Mouse (Mus musculus): ENCODE results near the gene Cox15. TPM values are rescaled to one million over a fixed set of nuclear protein-coding genes. Genes with fewer than 3 reads are reported as not detected.
A peak's percentile ranks its signal among the peaks of the same experiment; 100 is the strongest.

The Cox15 gene
- polyA plus RNA-seq, 1 experiment from 2014 or later, result 12.0 TPM

- ATAC-seq (ENCODE audit: low FRiP score, low TSS enrichment), result no peak
- no peak overlapping the region for H3K27ac ChIP-seq (ENCODE audit: low read length)
- H3K4me1 ChIP-seq (ENCODE audit: insufficient read depth, low read length), result no peaks in the 10 kb centered on the region
- no peaks in the 10 kb centered on the region for H3K27me3 ChIP-seq (ENCODE audit: insufficient read depth, low read length)
- H3K9me3 ChIP-seq (ENCODE audit: low read length), result no peaks in the 10 kb centered on the region
- no peak overlapping the region for H3K9ac ChIP-seq (replicated peaks; ENCODE audit: low read length)
- no peak overlapping the region for H3K4me3 ChIP-seq (ENCODE audit: low read length)
- H3K36me3 ChIP-seq (ENCODE audit: insufficient read depth, low read length), result no peaks in the 10 kb centered on the region
- no peak overlapping the region for H3K4me2 ChIP-seq (replicated peaks; ENCODE audit: low read depth, low read length)
- WGBS, result 84% methylated on average over 5 of the region's 5 CpGs
These were observed 13.7 kb upstream of the Cox15 start for GRCm38 (mm10) chr19:43766451-43766850.

- Histone ChIP-seq H3K9me3 (ENCODE audit: low read length) (no peaks in the 10 kb centered on the region), H3K4me3 (ENCODE audit: low read length) (no peak overlapping the region), H3K27ac (ENCODE audit: low read length) (no peak overlapping the region), H3K4me1 (ENCODE audit: insufficient read depth, low read length) (no peaks in the 10 kb centered on the region), H3K4me2 (replicated peaks; ENCODE audit: low read depth, low read length) (no peak overlapping the region), H3K9ac (replicated peaks; ENCODE audit: low read length) (no peak overlapping the region), H3K27me3 (ENCODE audit: insufficient read depth, low read length) (no peaks in the 10 kb centered on the region), H3K36me3 (ENCODE audit: insufficient read depth, low read length) (no peaks in the 10 kb centered on the region)
- WGBS, result 72% methylated on average over 2 of the region's 2 CpGs
- no peak for ATAC-seq (ENCODE audit: low FRiP score, low TSS enrichment)
These were observed 9.6 kb upstream of the Cox15 start for GRCm38 (mm10) chr19:43762410-43762809.

GRCm38 (mm10) chr19:43761543-43762256 is 8.9 kb upstream of the Cox15 start:
- ATAC-seq (ENCODE audit: low FRiP score, low TSS enrichment), result peak; percentile 67
- no peaks in the 10 kb centered on the region for H3K27me3 ChIP-seq (ENCODE audit: insufficient read depth, low read length)

GRCm38 (mm10) chr19:43760504-43760903 is 7.7 kb upstream of the Cox15 start:
- ATAC-seq (ENCODE audit: low FRiP score, low TSS enrichment), result no peak
- Histone ChIP-seq H3K4me3 (ENCODE audit: low read length) (no peak overlapping the region), H3K9me3 (ENCODE audit: low read length) (no peaks in the 10 kb centered on the region), H3K27me3 (ENCODE audit: insufficient read depth, low read length) (no peaks in the 10 kb centered on the region), H3K27ac (ENCODE audit: low read length) (no peak overlapping the region), H3K9ac (replicated peaks; ENCODE audit: low read length) (no peak overlapping the region), H3K4me1 (ENCODE audit: insufficient read depth, low read length) (no peaks in the 10 kb centered on the region), H3K36me3 (ENCODE audit: insufficient read depth, low read length) (no peaks in the 10 kb centered on the region), H3K4me2 (replicated peaks; ENCODE audit: low read depth, low read length) (no peak overlapping the region)
- 19% methylated on average over 6 of the region's 6 CpGs for WGBS

More at GRCm38 (mm10) chr19:43761543-43762256, 8.9 kb upstream of the Cox15 start:
- H3K4me3 ChIP-seq (ENCODE audit: low read length), result no peak overlapping the region
- H3K9ac ChIP-seq (replicated peaks; ENCODE audit: low read length), result no peak overlapping the region
- H3K27ac ChIP-seq (ENCODE audit: low read length), result no peak overlapping the region
- no peaks in the 10 kb centered on the region for H3K4me1 ChIP-seq (ENCODE audit: insufficient read depth, low read length)
- H3K9me3 ChIP-seq (ENCODE audit: low read length), result no peaks in the 10 kb centered on the region
- H3K4me2 ChIP-seq (replicated peaks; ENCODE audit: low read depth, low read length), result no peak overlapping the region
- no peaks in the 10 kb centered on the region for H3K36me3 ChIP-seq (ENCODE audit: insufficient read depth, low read length)

- no peak for ATAC-seq (ENCODE audit: low FRiP score, low TSS enrichment)
- peaks cover 8% of the 10 kb centered on the region; the same call in 1 of the 2 replicates for H3K36me3 ChIP-seq (ENCODE audit: insufficient read depth, low read length)
- no peak overlapping the region for H3K4me2 ChIP-seq (replicated peaks; ENCODE audit: low read depth, low read length)
- H3K9ac ChIP-seq (replicated peaks; ENCODE audit: low read length), result no peak overlapping the region
- H3K4me1 ChIP-seq (ENCODE audit: insufficient read depth, low read length), result peaks cover 13% of the 10 kb centered on the region; the same call in 1 of the 2 replicates
- no peaks in the 10 kb centered on the region for H3K9me3 ChIP-seq (ENCODE audit: low read length)
- WGBS, result 59% methylated on average over 2 of the region's 2 CpGs
- no peaks in the 10 kb centered on the region for H3K27me3 ChIP-seq (ENCODE audit: insufficient read depth, low read length)
- H3K4me3 ChIP-seq (ENCODE audit: low read length), result no peak overlapping the region
- H3K27ac ChIP-seq (ENCODE audit: low read length), result no peak overlapping the region
These were observed 2.1 kb upstream of the Cox15 start for GRCm38 (mm10) chr19:43754872-43755271.

- Histone ChIP-seq H3K27ac (ENCODE audit: low read length) (no peak overlapping the region), H3K9me3 (ENCODE audit: low read length) (no peaks in the 10 kb centered on the region), H3K4me2 (replicated peaks; ENCODE audit: low read depth, low read length) (no peak overlapping the region), H3K27me3 (ENCODE audit: insufficient read depth, low read length) (no peaks in the 10 kb centered on the region), H3K36me3 (ENCODE audit: insufficient read depth, low read length) (peaks cover 11% of the 10 kb centered on the region; the same call in 1 of the 2 replicates), H3K4me1 (ENCODE audit: insufficient read depth, low read length) (peaks cover 13% of the 10 kb centered on the region; the same call in 1 of the 2 replicates), H3K9ac (replicated peaks; ENCODE audit: low read length) (no peak overlapping the region), H3K4me3 (ENCODE audit: low read length) (no peak overlapping the region)
- no peak for ATAC-seq (ENCODE audit: low FRiP score, low TSS enrichment)
- 74% methylated on average over 2 of the region's 2 CpGs for WGBS
These were observed 1.4 kb upstream of the Cox15 start for GRCm38 (mm10) chr19:43754237-43754636.

- H3K4me2 ChIP-seq (replicated peaks; ENCODE audit: low read depth, low read length), result peak overlapping the region; percentile 67
- no peaks in the 10 kb centered on the region for H3K27me3 ChIP-seq (ENCODE audit: insufficient read depth, low read length)
- WGBS, result 1% methylated on average over 24 of the region's 24 CpGs
- peaks cover 13% of the 10 kb centered on the region; the same call in 1 of the 2 replicates for H3K4me1 ChIP-seq (ENCODE audit: insufficient read depth, low read length)
- H3K36me3 ChIP-seq (ENCODE audit: insufficient read depth, low read length), result peaks cover 15% of the 10 kb centered on the region
- H3K4me3 ChIP-seq (ENCODE audit: low read length), result peak overlapping the region; percentile 80
- peak; percentile 91 for ATAC-seq (ENCODE audit: low FRiP score, low TSS enrichment)
- H3K9ac ChIP-seq (replicated peaks; ENCODE audit: low read length), result peak overlapping the region; percentile 90
- peak overlapping the region; percentile 99 for H3K27ac ChIP-seq (ENCODE audit: low read length)
- no peaks in the 10 kb centered on the region for H3K9me3 ChIP-seq (ENCODE audit: low read length)
These were observed 531 bp upstream of the Cox15 start for GRCm38 (mm10) chr19:43753226-43753835.

- Histone ChIP-seq H3K4me2 (replicated peaks; ENCODE audit: low read depth, low read length) (no peak overlapping the region), H3K36me3 (ENCODE audit: insufficient read depth, low read length) (peaks cover 42% of the 10 kb centered on the region)
These were observed 2.8 kb downstream of the Cox15 start for GRCm38 (mm10) chr19:43750008-43750407.

GRCm38 (mm10) chr19:43747877-43748276 is 4.9 kb downstream of the Cox15 start:
- Histone ChIP-seq H3K27ac (ENCODE audit: low read length) (no peak overlapping the region), H3K27me3 (ENCODE audit: insufficient read depth, low read length) (no peaks in the 10 kb centered on the region), H3K4me2 (replicated peaks; ENCODE audit: low read depth, low read length) (no peak overlapping the region), H3K36me3 (ENCODE audit: insufficient read depth, low read length) (peaks cover 52% of the 10 kb centered on the region), H3K4me1 (ENCODE audit: insufficient read depth, low read length) (peaks cover 12% of the 10 kb centered on the region; the same call in 1 of the 2 replicates), H3K4me3 (ENCODE audit: low read length) (no peak overlapping the region), H3K9ac (replicated peaks; ENCODE audit: low read length) (no peak overlapping the region), H3K9me3 (ENCODE audit: low read length) (no peaks in the 10 kb centered on the region)
- no peak for ATAC-seq (ENCODE audit: low FRiP score, low TSS enrichment)
- WGBS, result 84% methylated on average over 4 of the region's 4 CpGs

More at GRCm38 (mm10) chr19:43750008-43750407, 2.8 kb downstream of the Cox15 start:
- Histone ChIP-seq H3K27me3 (ENCODE audit: insufficient read depth, low read length) (no peaks in the 10 kb centered on the region), H3K27ac (ENCODE audit: low read length) (no peak overlapping the region), H3K9me3 (ENCODE audit: low read length) (no peaks in the 10 kb centered on the region), H3K4me1 (ENCODE audit: insufficient read depth, low read length) (peaks cover 13% of the 10 kb centered on the region; the same call in 1 of the 2 replicates), H3K4me3 (ENCODE audit: low read length) (no peak overlapping the region), H3K9ac (replicated peaks; ENCODE audit: low read length) (no peak overlapping the region)
- WGBS, result 90% methylated on average over 2 of the region's 2 CpGs
- ATAC-seq (ENCODE audit: low FRiP score, low TSS enrichment), result no peak

GRCm38 (mm10) chr19:43745740-43746139 is 7.1 kb downstream of the Cox15 start:
- H3K27ac ChIP-seq (ENCODE audit: low read length), result no peak overlapping the region
- no peaks in the 10 kb centered on the region for H3K9me3 ChIP-seq (ENCODE audit: low read length)
- no peak for ATAC-seq (ENCODE audit: low FRiP score, low TSS enrichment)
- no peak overlapping the region for H3K4me3 ChIP-seq (ENCODE audit: low read length)
- no peak overlapping the region for H3K4me2 ChIP-seq (replicated peaks; ENCODE audit: low read depth, low read length)
- no peaks in the 10 kb centered on the region for H3K27me3 ChIP-seq (ENCODE audit: insufficient read depth, low read length)
- WGBS, result 93% methylated on average over 3 of the region's 3 CpGs
- peaks cover 4% of the 10 kb centered on the region; the same call in 1 of the 2 replicates for H3K4me1 ChIP-seq (ENCODE audit: insufficient read depth, low read length)
- no peak overlapping the region for H3K9ac ChIP-seq (replicated peaks; ENCODE audit: low read length)
- peaks cover 65% of the 10 kb centered on the region for H3K36me3 ChIP-seq (ENCODE audit: insufficient read depth, low read length)
